Mouse (Mus musculus) layer of hippocampus, adult 6 months (tissue): ENCODE data around the gene Gm10378. TPM values are rescaled to one million over a fixed set of nuclear protein-coding genes. Genes with fewer than 3 reads are reported as not detected.

Experiments
- long read RNA-seq, 2 experiments: library from polyadenylated mRNA; unstranded; transcript quantifications; one replicate each; pipeline ENCODE4 v2.0.0; 2019 to 2020
- microRNA-seq: library from miRNA; unstranded; fragments of <30 nt; microRNA quantifications from one replicate; pipeline ENCODE4 v1.2.0, GENCODE M21; 2020
- polyA plus RNA-seq: library from polyadenylated mRNA; unstranded; fragments of <200 nt; fragmentation: Nextera tagmentation; gene quantifications from 2 replicates; pipeline ENCODE4 v1.2.3, GENCODE M21; 2021

Gene Gm10378
- not detected in 2 replicates for polyA plus RNA-seq
- long read RNA-seq, experiment 1, result 0 reads
- long read RNA-seq, experiment 2, result 0 reads

GRCm38 (mm10) chr14:42655638-42656037 is at the start of gene Gm10378:
Gene Gm10378, plus strand, starts transcription at chr14:42655938.

GRCm38 (mm10) chr14:42641817-42642216 is 13.9 kb upstream of the Gm10378 start, which contains the start of gene Gm3633:
Gene Gm3633, minus strand, starts transcription at chr14:42641917.

Small RNA genes within 50 kb of the gene (microRNA-seq; reads per million reads assigned to microRNA genes)
- gene Gm23620, result not detected
- not detected for gene Gm25228

Other genes starting within 250 kb of the Gm10378 start
- gene Gm8005, start 216.3 kb upstream of the Gm10378 start, polyA plus RNA-seq, result not detected in 2 replicates
- not detected in 2 replicates for gene Gm8011, start 192.1 kb upstream of the Gm10378 start, polyA plus RNA-seq
- gene Gm8020, start 153.6 kb upstream of the Gm10378 start, polyA plus RNA-seq, result not detected in 2 replicates
- not detected in 2 replicates for gene Gm8024, start 131.7 kb upstream of the Gm10378 start, polyA plus RNA-seq
- gene Gm17124, start 56.1 kb upstream of the Gm10378 start, polyA plus RNA-seq, result not detected in 2 replicates
- gene Gm3633, start 14.0 kb upstream of the Gm10378 start, polyA plus RNA-seq, result not detected in 2 replicates
- not detected in 2 replicates for gene Gm3015, start 112.9 kb downstream of the Gm10378 start, polyA plus RNA-seq
- gene Gm10377, start 142.0 kb downstream of the Gm10378 start, polyA plus RNA-seq, result not detected in 2 replicates
- gene Gm21977, start 197.5 kb downstream of the Gm10378 start, polyA plus RNA-seq, result not detected in 2 replicates